Mouse (Mus musculus) kidney, postnatal 10 days (tissue): ENCODE data around the gene Rxylt1.

Source experiments
- DNase-seq: peaks from one replicate; pipeline ENCODE4 v3.0.0; 2021; ENCODE audit warnings: mixed read lengths

Rxylt1 gene

GRCm38 (mm10) chr10:122040372-122040771, 56.8 kb downstream of the Rxylt1 start:
- peak; percentile 41 for DNase-seq

- DNase-seq: no peak
Observed at GRCm38 (mm10) chr10:122039566-122039965, 57.6 kb downstream of the Rxylt1 start.

DNA sequence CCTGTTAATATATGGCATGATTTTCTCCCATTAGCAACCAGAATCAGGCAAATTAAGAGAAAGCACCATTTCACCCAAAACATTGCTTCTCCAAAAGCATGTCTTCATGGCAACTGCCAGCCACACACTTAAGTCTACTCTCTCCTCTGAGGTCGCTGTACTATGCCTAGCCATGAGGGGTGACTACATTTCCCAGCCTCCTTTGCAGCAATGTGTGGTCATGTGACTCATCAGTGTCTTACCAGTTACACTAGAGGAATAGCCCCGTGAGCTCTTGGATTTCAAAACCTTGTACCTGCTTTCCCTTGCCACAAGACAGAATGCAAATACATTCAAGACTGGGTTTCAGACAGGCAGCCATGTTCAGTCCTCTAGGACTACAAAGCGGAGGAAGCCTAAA, 58.6 kb downstream of the Rxylt1 start:
- peak; percentile 43 for DNase-seq

- DNase-seq: no peak
Observed at GRCm38 (mm10) chr10:122033271-122033670, 63.9 kb downstream of the Rxylt1 start.

- DNase-seq: no peak
Observed at GRCm38 (mm10) chr10:122030420-122030819, 66.8 kb downstream of the Rxylt1 start.

DNA sequence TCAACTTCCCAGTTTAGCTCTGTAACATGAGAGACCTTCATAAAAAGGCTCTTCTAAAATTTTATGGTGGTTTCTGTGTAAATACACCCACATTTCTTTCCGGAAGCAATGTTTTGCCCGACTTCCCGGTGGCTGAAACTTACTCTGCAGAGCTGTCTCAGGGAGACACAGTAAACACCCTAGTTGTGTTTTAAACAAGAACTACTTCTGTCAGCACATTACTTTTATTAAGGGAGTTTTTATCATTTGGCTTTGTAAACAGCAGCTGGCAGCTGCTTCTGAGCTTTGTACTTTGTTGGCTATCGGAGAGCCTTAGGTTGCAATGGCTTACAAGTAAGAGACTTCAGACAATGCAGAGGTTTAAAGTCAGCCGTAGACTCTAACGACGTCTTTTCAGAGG, 67.4 kb downstream of the Rxylt1 start:
- no peak for DNase-seq
